Mouse (Mus musculus) ovary, postnatal 36 days (tissue): Measurements from ENCODE around the gene Pcnx.

Experiments used
- DNase-seq: peaks from one replicate; pipeline ENCODE4 v3.0.0; 2022; ENCODE audit warnings: low spot score, mixed read lengths

Gene Pcnx

DNA sequence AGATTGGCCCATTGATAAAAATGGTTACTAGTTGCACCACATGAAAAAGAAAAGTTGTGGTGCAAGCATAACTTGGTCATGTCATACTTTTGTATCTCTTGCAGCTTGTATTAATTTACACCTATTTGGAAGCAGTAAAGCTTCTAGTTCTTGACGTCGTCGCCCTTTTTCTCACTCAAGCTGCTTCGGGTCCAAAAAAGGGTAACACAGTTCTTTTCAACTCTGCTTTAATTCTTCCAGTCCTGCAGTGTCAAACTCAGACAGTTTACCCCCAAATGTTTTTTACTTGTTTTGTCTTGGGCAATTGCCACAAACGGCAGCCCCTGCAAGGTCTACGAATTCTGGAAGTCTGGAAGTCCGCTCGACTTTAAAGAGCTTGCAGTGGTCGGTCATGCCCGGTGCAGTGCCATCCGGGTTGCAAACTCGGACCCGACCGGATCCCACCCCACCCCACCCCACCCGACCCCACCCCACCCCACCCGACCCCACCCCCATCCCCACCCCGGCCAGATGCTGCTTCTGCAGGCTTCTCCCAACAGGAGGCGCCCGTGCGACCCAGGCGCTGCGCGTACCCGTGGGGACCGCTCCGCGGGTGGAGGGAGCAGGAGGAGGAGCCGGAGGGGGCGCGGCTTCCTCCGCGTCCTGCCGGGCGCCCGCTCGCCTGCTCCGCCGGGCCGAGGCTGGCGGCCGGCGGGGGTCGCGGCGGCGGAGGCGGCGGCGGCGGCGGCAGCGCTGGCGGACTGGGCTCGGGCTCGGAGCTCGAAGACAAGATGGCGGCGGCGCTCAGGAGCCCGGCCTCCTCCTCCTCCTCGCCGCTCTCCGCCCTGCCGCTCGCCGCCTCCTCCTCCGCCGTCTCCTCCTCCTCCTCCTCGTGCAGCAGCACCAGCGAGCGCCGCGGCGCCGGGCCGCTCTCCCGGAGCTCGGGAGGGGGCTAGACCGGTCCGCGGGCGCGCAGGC lies at the start of gene Pcnx:
Gene Pcnx, plus strand, starts transcription at position 673 of the 957 bp plus-strand sequence.
- DNase-seq: peak; percentile 89

DNA sequence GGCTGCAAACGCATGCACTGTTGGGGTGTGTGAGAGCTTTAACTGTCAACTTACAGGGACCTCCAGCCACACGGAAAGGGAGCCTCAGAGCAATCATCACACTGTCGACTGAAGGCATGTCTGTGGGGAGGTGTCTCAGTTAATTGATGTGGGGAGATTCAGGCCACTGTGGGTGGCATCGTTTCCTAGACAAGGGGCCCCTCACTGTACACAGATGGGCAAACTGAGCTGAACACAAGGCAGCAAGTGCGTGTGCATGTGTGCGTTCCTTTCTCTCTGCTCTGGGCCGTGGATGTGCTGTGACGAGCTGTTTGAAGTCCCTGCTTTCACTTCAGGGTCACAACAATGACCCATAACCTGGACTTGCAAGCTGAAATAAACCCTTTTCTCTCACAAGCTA lies 49.4 kb upstream of the Pcnx start:
- DNase-seq: no peak

DNA sequence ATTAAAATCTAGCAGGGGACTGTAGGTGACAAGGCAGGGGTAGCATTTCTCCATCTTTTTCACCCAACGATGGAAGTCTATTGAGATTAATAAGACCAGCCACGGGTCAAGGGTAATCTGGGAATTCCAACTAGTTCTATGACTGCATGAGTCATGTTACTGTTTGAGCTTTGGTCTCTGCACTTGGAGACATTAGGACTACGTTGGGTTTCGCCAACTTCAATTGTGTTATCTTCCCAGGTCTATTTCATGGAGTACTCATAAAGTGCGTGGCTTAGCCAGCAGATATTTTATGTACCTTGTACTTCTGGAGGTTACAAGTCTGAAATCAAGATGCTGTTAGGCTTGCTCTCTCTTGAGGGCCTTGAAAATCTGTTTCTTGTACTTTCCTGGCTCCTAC lies 45.1 kb upstream of the Pcnx start:
- no peak for DNase-seq

DNA sequence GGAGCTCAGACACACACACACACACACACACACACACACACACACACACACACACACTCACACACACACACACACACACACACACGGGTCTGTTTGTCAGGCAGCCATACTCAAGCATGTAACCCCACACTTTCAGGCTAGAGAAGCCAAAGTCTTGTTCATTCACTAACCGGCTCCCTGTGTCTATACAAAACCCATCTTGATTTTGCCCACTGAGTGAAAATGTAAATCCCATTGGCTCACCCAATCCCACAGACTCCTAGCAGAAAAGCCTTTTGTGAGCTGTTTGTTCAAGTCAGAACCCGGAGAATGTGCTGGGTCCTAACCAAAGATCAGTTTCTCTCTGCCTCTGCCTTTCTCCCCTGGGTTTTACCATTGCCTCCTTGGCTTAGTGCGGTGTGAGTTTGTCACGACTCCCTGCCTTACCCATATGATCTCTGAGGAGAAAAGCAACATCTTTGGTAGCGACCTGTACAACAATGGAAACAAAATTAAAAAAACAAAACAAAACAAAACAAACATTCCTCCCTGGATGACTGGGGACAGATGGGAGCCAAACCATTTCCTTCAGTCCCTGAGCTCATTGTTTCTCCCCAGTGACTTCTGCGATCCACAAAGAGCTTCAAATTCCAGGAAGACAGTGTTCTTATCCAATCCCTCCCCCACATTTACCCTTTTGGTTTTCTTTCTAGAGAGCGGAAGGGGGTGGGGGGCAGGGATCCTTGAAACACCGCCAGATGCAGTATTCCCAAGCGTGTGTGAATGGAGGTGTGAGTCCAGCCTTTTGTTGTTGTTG lies 43.3 kb upstream of the Pcnx start:
- no peak for DNase-seq

DNA sequence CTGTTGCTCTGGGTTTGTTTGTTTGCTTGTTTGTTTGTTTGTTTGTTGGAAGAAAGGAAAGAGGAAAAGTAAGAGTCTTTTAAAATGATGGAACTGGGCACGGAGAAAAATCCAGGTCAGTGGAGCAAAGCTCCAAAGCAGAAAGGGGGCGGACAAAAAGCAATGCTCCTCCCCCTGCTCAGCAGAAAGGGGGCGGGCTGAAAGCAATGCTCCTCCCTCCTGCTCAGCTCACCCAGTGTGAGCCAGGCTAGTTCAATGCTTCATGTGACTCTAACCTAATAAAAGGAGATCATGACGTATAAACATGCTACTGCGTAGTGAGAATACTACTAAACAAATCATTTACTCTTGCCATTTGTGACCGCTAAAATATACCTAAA lies 42.7 kb upstream of the Pcnx start:
- no peak for DNase-seq

DNA sequence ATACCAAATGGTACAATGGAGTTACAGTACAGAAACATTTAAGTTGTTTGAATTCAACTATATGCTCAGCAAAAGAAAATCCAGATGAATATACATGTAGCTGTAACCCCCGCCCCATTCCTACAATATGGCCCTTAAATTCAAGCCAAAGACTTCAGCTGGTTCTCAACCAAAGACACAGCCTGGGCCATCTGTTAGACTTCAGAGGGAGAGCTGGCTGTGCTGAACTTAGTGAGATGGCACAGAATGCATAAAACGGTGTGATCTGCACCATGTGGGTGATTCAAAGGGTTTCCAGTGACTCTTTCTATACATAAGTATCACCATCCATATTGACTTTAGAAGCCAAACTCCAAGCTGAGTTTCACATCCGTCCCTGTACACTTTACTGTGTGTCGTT lies 39.1 kb upstream of the Pcnx start:
- DNase-seq: no peak

DNA sequence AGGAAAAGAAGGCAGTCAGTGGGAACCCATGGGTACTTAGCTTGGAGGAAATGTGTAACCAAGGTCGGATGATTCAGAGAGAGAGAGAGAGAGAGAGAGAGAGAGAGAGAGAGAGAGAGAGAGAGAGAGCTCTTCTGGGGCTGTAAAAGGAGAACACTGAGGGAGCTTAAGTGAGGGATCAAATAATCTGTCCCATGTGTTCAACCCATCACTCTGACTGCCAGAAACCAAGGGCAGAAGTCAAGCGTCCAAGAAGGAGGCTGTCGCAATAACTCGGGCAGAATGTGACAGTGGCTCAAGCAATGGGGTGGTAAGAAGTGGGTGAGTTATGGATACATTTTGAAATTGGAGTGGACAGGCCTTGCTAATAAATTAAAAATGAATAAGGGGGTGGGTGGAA lies 37.6 kb upstream of the Pcnx start:
- no peak for DNase-seq

DNA sequence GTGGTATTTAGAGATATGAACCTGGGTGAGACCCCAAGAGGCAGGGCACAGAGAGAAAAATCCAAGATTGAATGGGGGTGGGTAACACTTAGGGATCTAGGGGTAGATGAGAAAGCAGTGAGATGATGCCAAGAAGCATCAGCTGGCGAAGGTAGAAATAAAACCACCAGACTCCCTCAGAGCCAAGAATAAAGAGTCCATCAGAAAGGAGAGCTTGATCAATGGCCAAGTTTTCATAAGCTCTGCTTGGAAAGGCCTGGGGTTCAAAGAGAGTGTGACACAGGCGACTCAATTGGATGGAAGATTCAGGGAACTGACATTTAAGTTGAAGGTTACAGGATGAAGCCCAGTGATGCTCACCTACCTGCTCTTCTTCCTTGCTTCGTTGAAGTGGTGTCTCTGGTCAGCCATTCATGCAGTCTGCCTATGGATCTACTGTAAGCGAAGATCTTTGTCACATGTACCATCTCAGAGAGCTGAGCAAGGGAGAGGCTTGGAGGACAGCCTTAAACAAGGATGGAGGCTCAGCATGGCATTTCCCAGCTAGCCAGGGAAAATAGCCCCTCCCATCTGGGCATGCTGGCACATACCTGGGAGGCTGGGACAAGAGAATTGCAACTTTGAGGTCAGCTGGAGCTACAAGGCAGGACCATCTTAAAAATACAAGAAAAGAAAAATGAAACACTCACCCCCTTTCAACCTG lies 36.9 kb upstream of the Pcnx start:
- DNase-seq: no peak

DNA sequence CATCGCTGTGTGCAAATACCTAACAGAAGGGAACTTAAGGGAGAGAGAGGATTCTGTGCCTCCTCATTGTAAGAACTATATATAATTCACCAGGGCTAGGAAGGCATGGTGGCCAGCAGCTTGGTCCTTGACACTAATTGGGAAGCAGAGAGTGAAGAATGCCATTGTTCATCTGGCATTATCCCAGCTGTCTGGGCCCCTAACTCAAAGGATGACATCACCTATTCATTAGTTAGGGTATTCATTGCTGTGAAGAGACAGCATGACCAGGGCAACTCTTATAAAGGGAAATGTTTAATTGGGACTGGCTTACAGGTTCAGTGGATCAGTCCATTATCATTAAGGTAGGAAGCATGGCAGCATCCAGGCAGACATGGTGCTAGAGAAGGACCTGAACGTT lies 31.5 kb upstream of the Pcnx start:
- no peak for DNase-seq

DNA sequence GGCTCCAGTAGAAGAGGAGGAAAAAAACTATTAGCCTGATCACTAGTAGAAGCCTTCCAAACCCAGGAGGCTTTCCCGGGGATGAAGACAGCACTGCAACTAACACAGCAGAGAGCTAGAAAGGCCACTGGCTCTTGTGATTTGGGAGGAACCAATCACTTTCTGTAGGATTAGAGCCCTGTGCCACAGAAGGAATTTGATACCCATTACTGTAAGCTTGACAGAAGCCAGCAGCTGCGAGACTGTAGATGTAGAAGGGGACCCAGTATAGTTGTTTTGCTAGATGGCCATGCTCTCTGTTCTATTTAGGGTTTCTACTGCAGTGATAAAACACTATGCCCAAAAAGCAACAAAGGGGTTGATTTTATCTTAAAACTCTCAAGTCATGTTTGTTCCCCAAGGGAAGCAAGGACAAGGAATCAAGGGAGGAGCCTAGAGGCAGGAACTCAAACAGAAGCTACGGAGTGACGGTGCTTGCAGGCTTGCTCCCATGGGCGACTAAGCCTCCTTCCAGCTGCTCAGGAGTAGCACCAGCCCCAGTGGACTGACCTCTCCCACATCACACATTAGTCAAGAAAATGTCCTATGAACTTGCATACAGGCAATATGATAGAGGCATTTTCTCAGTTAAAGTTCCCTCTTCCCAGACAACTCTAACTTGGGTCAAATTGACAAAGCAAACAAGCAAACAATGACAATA lies 27.6 kb upstream of the Pcnx start:
- DNase-seq: no peak

DNA sequence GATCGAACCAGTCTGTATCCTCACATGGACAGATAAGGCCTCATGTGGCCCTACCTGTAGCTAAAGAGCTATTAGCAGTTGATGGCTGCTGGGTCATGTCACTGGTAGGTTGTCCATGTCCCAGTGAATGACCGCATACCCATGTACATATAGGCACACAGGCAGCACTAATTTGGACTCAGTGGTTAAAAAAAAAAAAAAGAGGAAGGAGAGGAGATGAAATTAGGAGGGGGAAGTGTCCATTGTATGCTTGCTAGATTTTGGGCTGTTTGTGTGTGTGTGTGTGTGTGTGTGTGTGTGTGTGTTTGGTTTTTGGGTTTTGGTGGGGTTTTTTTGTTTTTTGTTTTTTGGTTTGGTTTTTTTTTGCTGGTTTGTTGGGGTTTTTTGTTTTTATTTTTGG lies 26.7 kb upstream of the Pcnx start:
- no peak for DNase-seq

DNA sequence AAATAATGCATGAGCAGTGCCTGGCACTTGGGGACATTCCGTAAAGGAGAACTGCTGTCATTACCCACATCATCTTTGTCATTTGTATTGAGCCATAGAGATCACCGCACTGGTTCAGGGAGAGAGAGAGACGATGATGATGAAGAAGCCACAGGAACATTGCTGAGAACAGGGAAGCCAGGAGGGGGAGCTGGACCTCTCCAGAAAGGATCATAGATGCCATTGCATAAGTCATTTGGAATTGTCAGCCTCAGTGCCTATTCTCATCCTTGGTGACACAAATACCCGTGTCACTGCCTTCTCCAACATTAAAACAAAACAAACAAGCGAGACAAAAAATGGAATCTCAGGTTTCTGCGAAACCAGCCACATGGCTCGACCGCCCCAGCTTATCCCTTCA lies 23.7 kb upstream of the Pcnx start:
- DNase-seq: no peak

DNA sequence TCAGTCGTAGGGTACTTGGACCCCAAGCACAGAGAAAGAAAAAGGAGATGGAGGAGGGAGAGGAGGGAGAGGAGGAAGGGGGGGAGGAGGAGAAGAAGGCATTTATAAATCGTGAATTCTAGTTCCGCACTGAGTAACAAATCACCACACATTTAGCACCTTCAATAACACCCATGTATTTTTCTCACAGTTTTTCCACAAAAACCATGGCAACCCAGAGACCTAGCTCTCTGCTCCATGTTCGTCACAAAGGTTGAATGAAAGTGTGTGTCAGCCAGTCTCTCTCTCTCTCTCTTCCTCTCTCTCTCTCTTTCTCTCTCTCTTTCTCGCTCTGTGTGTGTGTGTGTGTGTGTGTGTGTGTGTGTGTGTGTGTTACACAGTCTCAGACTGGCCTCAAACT lies 22.4 kb upstream of the Pcnx start:
- no peak for DNase-seq

DNA sequence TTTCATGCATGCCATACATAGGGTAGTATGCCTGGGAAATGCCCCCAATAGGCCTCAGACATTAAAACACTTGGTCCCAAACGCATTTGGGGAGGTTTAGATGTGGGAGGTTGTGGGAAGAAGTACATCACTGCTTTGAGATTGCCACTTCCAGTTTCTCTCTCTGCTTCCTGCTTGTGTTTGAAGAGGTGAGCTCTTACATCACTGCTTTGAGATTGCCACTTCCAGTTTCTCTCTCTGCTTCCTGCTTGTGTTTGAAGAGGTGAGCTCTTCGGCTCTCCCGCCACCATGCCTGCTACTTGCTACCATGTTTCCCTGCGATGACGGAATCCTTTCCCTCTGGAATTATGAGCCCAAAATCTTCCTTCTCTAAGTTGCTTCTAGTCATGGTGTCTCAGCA lies 20.2 kb upstream of the Pcnx start:
- no peak for DNase-seq

DNA sequence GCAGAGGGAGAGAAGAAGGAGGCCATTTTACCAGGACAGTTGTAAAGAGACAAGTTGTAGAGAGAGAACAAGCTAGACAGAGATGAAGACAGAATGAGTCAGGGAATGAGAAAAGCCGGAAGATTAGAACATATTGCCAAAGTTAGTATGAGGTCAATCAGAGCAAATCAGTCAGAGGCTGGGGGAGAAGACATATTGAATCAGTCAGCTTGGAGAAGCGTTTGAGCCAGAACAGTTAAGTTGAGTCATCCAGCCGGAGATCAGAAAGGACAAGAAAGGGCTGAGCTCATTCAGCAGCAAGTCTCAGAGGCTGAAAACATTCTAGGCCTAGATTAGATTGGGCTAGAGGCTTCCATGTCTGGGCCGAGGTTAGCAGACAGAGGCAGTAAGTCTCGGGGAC lies 18.8 kb upstream of the Pcnx start:
- DNase-seq: no peak

DNA sequence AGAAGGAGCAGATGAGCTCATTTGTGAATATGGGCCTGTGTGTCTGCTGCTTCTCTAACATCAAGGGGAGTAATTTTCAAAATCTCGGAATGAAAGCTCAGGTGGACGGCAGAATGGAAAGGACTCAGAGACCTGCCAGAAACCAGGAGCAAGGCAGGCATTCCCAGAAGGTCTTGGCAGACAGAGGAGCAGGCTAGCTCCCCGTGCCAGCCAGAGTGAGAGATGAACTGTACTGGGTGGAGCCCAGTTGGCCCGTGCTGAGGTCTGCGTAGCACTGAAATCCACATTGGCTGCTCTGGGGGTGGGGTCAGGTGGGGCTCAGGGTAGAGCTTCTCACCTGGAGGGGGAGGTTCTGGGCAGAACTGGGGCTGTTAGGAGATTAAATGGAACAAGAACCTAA lies 16.3 kb upstream of the Pcnx start:
- DNase-seq: no peak

DNA sequence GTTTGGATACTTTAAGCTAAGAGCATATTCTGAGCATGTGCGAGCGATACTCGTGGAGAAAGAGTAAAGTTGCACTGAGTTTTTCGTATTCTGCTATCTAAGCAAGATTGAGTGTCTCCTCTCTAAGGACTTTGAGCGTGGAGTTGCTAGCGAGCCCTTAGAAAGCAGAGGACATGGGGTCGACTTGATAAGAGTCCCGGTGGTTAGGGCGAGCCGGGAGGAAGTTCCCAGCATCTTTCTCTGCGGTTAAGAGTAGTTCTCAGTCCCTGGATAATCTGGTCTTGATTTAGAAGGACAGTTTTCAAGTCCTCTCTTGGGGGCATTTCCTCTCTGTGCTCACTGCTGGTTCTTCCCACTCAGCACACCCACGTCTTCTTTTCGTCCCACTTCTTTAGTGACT lies 15.3 kb upstream of the Pcnx start:
- no peak for DNase-seq

DNA sequence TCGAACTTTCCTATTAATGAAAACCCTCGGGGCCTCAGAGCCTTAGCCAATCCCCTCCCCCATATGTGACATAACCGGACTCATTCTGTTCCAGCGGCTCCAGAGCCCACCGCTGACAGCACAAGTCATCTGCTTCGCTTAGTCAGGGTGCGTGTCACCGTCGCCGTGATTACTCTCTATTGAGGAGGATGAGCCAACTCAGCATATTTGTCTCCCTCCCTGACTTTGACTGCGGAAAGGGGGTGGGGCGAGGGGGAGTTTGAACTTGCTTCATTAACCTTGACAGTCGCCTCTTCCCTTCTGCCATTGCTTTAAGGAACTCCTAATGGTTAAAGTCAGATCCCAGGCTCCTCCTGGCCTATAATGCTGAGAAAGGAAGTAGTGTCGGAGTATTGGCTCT lies 14.8 kb upstream of the Pcnx start:
- no peak for DNase-seq

DNA sequence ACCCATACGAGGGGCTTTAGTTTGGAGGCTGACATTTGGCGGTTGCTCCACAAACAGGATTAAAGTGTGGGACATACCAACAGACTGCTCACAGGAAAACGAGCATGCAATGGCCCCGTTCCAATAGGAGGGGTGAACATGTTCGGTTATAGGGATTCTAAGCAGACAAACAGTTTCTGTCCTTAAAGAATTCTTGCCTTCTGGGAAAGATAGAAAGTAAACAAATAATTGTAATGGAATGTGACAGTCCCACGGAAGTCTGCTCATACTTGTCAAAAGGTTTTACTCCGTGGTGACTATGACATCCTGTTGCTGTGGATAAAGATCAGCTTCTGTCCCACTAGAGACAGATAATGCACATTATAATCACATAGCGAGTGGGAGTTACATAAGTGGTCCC lies 10.2 kb upstream of the Pcnx start:
- no peak for DNase-seq

DNA sequence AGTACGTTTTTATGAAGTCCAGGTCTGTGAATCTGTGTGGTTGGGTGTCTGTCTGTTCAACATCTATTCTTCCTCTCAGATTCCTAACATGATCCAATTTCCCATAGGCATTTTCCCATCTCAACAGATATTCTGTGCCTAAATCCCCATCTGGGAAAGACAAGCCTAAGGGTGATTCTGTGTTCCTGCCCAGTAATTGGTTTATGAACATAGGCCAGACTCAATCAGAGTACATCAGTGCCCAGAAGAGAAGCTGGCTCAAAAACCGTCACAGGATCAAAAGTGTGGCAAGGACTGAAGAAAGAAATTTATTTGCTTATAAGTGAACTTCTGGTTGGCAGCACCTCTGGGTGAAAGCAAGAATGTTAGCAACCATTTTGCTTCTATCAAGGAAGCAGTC lies 7.3 kb upstream of the Pcnx start:
- DNase-seq: no peak

DNA sequence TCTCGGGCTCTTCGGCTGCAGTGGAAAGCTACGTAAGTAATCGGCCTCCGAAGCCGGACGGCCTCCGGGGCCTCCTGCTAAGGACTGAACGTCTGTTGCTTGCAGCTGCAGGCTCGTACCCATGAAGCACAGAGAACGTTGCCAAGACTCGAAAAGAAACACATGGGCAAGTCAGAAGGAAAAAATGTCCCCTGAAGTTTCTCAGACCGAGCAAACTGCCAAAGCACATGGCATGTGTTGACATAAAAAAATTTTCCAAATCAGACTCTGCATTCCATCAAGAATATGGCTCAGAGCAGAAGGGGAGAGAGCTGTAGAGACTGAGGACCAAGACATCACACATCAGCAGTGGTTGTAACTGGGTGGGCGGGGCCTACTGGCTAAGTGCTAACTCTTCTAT lies 6.8 kb upstream of the Pcnx start:
- DNase-seq: no peak

DNA sequence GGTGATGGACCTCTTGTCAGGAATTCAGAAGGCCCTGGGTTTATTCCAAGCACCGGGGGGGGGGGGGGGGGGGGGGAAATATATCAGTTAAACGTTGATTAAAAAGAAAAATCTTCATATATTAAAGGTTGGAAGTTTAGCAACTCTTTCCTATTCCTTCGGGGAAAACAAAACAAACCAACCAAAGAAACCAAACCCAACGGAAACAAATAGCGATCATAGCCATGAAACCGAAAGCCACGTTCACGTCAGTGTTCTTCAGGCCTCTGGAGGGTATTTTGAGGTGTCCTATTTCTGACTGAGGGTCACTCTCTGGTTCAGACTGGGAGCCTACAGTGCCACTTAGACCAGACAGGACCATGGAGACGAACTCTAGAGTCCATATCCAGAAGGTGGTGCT lies 6.3 kb upstream of the Pcnx start:
- no peak for DNase-seq
